Mouse (Mus musculus) olfactory bulb, adult 2 months (tissue): Measurements from ENCODE around the gene Mapkapk2. TPM values are rescaled to one million over a fixed set of nuclear protein-coding genes. Genes with fewer than 3 reads are reported as not detected.

ENCODE experiments used
- H3K27ac ChIP-seq: fragments of 200-500 bp; 2 replicates; pipeline ENCODE4 v1.5.1; 2012; ENCODE audit warnings: low read depth, low read length; ENCODE audit not compliant: insufficient read depth
- H3K4me1 ChIP-seq: fragments of 200-500 bp; 2 replicates; pipeline ENCODE4 v1.6.1; 2012; ENCODE audit warnings: low read length; ENCODE audit not compliant: control insufficient read depth, insufficient read depth
- H3K4me3 ChIP-seq: fragments of 200-500 bp; 2 replicates; pipeline ENCODE4 v1.5.1; 2012; ENCODE audit warnings: mild to moderate bottlenecking, low read depth, low read length, moderate library complexity; ENCODE audit not compliant: insufficient read depth
- CTCF ChIP-seq: fragments of 200-500 bp; IDR thresholded peaks from 2 replicates; pipeline ENCODE4 v1.5.1; 2012; ENCODE audit warnings: low read depth, mild to moderate bottlenecking, low read length, moderate library complexity; ENCODE audit not compliant: insufficient read depth
- POLR2A ChIP-seq: fragments of 200-500 bp; IDR thresholded peaks from 2 replicates; pipeline ENCODE4 v1.6.1; 2012; ENCODE audit warnings: mild to moderate bottlenecking, low read depth, low read length, moderate library complexity; ENCODE audit not compliant: insufficient read depth
- WGBS: fragments of 180-500 bp; shearing (Covaris S2); methylation state at CpG from one replicate; pipeline ENCODE4 v1.1.7; 2018; 5-methylcytosine and 5-hydroxymethylcytosine counted together
- polyA plus RNA-seq: library from polyadenylated mRNA; stranded (reverse); fragments of >200 nt; gene quantifications from 2 replicates; pipeline ENCODE4 v1.2.4, GENCODE M21; 2012; ENCODE audit warnings: low replicate concordance; ENCODE audit not compliant: missing spikeins, insufficient read depth, insufficient read length

Gene Mapkapk2
- polyA plus RNA-seq, 1 experiment = not detected

DNA sequence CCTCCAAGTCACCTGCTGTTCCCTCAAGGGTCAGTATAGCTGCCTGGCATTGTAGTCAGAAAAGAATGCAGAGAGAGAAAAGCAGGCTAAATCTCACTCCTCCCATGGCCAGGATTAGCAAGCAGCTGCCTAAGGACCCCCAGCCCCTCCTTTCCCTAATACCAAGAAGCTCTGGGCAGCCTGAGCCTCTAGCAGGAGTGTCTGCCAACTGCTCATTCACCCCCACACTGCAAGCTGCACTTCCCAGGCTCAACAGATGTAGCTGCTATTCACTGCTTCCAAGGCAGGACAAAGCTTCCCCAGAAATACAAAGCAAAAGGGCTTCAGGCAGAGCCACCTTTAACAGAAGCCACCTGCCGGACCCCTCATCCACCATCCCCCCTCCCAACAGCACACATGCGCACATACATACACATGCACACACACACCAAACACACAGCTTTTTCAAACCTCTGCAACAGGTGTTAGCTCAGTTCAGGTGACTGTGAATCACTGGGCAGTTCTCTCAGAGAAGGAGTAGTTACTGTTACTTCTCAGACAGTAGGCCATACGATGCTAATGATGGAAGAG, 18.8 kb downstream of the Mapkapk2 start:
- WGBS = 28% methylated on average over 3 of the region's 3 CpGs
- no peak overlapping the region for H3K27ac ChIP-seq
- TF ChIP-seq CTCF (no peak), POLR2A (no peak)
- H3K4me3 ChIP-seq = no peak overlapping the region
- H3K4me1 ChIP-seq = peaks cover 32% of the 10 kb centered on the region

DNA sequence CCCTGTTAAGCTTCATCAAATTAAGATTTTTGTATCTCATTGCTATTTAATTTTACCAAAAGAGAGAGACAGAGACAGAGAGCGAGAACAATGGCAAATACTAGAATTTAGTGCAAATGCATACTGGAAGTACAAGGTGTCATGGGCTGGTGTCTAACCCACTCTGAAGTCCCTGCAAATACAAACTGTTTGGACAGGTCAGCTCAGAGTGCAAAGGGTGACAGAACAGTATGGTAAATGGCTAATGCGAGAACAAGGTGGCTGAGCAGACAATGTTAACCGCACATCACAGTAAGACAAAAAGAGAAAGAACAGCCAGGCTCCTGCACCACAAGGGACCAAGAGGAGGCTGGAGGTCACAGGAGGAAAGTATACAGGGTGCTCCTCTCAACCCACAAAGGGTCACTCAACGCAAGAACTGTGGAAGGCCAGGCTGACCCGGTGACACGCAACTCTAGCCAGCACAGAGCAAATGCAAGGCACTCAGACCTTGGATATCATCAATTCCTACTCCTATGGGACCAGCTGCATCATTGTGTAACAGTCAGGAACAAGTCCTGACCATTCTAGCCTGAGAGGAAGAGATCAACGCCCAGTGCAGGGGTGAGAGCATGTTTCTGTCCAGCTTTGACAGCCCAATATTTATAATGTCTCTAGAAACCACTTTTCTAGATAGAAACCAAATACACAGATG, 22.4 kb downstream of the Mapkapk2 start:
- H3K4me3 ChIP-seq = no peak overlapping the region
- no peak overlapping the region for H3K27ac ChIP-seq
- WGBS = 87% methylated on average over 7 of the region's 7 CpGs
- TF ChIP-seq POLR2A (no peak), CTCF (no peak)
- H3K4me1 ChIP-seq = peaks cover 20% of the 10 kb centered on the region

DNA sequence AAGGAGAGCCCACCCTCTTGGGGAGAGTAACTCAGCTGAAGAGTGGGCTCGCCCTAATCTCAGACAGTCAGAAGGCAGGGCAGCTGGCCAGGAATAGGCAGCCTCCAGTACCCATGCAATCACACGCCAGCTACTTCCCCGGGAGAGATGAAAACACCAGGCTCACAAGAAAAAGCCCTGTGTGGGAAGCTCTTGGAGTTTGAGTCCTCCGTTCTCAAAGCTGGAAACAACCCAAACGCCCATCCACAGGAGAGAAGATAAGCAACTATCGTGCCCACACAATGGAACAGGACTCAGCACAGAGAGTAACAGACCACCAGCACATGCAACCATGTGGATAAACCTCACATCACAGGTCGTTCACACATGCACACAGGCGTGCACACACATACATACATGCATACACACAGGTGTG, 23.1 kb downstream of the Mapkapk2 start:
- H3K4me1 ChIP-seq = peaks cover 20% of the 10 kb centered on the region
- peak overlapping the region; percentile 62 for H3K27ac ChIP-seq
- TF ChIP-seq CTCF = no peak
- no peak for TF ChIP-seq POLR2A

DNA sequence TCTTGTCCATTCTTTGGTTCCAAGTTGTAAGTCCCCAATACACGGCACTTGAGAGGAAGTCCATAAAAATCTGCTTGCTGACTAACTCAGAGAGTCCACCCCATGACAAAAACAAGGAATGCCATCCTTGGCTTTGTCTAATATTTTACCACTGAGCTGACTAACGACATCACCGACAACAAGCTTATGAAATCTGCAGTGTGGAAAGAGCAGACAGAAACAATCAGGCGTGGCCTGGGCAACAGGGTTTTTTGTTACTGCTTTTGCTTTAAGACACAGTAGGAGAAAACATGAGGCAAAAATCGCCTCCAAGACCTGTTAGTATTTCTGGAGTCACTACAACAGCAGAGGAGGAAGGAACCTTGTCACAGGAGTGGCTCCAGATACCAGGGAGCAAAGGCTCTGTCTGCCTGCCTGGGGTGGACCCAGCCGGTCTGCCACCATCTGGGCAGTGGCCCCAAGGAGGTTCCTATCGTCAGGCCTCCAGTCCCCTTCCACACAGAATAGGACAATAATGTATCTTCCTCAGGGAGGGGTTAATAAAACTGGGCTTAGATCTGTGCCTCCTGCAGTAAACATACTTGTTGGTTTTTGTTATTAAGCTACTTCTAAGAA, 25.1 kb downstream of the Mapkapk2 start:
- H3K4me1 ChIP-seq = peaks cover 15% of the 10 kb centered on the region
- no peak for TF ChIP-seq CTCF
- TF ChIP-seq POLR2A = no peak
- 81% methylated on average over 7 of the region's 7 CpGs for WGBS

More for the DNA sequence above, 23.1 kb downstream of the Mapkapk2 start:
- WGBS = 30% methylated on average over 8 of the region's 8 CpGs
- H3K4me3 ChIP-seq = no peak overlapping the region

DNA sequence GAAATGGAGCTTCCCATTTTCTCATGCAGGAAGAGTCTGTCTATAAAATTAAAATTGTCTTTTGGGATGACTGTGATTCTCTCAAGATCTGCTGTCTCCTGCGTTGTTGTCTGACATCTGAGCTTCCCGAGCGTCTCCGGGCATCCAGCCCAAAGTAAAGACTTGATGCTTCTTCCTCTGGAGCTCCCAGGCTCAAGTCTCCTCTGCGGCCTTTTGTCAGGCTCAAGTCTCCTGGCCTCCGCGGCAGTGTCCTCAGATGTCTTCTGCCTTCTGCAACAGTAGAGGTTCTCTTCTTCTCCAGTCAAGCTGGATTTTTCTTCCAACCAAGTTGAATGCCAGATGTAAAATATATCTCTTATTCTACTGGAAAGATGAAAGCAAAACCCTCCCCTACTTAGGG, 28.6 kb downstream of the Mapkapk2 start:
- TF ChIP-seq CTCF = no peak
- TF ChIP-seq POLR2A = no peak
- WGBS = 78% methylated on average over 7 of the region's 7 CpGs
- H3K27ac ChIP-seq = no peak overlapping the region
- H3K4me3 ChIP-seq = no peak overlapping the region
- H3K4me1 ChIP-seq = peaks cover 1% of the 10 kb centered on the region

More for the DNA sequence above, 25.1 kb downstream of the Mapkapk2 start:
- no peak overlapping the region for H3K4me3 ChIP-seq
- no peak overlapping the region for H3K27ac ChIP-seq

DNA sequence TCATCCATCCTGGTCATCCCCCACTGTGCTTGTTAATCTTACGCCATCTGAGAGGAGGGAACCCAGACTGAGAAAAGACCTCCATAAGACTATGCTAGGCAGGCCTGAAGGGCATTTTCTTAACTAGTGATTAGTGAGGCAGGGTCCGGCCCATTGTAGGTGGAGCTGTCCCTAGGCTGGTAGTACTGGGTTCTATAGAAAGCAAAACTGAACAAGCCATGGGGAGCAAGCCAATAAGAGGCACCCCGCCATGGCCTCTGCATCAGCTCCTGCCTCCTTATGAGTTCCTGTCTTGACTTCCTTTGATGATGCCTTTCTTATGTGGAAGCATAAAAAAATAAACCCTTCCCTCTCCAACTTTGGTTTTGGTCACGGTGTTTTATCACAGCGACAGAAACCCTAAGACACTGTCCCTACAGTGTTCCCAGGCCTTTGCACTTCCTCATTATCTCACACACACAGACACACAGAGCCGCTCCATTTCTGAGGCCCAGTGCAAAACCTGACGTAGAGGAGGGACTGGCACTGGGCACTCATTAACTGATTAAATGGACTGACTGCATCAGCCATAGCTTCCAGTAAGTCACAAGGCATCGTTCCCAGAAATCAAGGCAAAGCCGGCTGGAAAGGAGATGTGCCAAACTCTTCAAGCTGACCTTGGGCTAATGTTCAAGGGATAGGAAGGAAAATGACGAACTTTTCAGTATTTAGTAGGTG, 29.5 kb downstream of the Mapkapk2 start:
- 79% methylated on average over 10 of the region's 10 CpGs for WGBS
- H3K4me1 ChIP-seq = peaks cover 4% of the 10 kb centered on the region

DNA sequence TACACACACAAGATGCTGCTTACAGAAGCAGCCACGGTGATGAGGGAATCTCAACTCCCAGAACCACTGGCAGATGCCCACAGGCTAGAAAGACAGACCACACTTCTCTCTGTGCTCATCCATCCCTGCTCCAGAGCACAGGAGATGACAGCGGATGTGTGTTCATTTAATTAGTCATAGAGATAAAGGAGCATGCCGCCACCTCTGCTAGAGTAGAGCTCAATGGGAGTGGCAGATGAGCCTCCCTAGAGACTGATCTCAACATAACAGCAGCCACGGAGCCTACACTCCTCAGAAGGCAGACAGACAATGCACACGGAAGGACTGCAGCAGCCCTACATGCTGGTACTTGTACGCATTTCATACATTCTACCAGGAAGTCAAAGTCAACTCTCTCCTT, 33.4 kb downstream of the Mapkapk2 start:
- 84% methylated on average over 6 of the region's 6 CpGs for WGBS
- TF ChIP-seq POLR2A = no peak
- TF ChIP-seq CTCF = no peak
- H3K27ac ChIP-seq = no peak overlapping the region
- no peak overlapping the region for H3K4me3 ChIP-seq
- H3K4me1 ChIP-seq = peaks cover 22% of the 10 kb centered on the region

More for the DNA sequence above, 29.5 kb downstream of the Mapkapk2 start:
- H3K4me3 ChIP-seq = no peak overlapping the region
- H3K27ac ChIP-seq = no peak overlapping the region
- no peak for TF ChIP-seq CTCF
- no peak for TF ChIP-seq POLR2A

DNA sequence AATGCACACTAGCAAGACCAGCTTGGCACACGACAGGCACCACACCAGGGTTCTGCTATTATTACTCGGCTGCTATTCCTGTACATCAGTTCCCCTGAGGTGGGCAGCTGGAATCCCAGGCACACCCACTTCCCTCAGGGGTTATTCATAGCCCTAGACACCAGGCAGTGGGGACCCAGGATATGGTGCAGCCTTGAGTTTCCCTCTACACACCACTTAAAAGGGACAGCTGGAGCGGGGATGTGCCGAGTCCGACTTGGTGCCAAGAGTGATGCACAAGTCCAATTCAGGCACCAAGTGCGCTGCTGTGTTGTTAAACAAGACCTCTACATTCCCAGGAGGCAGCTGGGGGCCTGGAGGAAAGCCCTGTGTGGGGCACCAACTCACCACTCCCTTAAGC, 34.8 kb downstream of the Mapkapk2 start:
- 35% methylated on average over 6 of the region's 6 CpGs for WGBS

More for the DNA sequence above, 34.8 kb downstream of the Mapkapk2 start:
- Histone ChIP-seq H3K4me3 (no peak overlapping the region), H3K27ac (no peak overlapping the region), H3K4me1 (peaks cover 26% of the 10 kb centered on the region)
- TF ChIP-seq POLR2A = no peak
- TF ChIP-seq CTCF = no peak
